Mouse (Mus musculus) ES-Bruce4 (cell line): ENCODE measurements around the gene Dyrk1b.

ENCODE experiments used
- CTCF ChIP-seq: IDR thresholded peaks from one replicate; pipeline ENCODE4 v1.8.1; 2011; ENCODE audit warnings: low read depth, low read length
- POLR2A ChIP-seq: IDR thresholded peaks from one replicate; pipeline ENCODE4 v1.8.1; 2011; ENCODE audit warnings: low read length; ENCODE audit not compliant: insufficient read depth

DNA sequence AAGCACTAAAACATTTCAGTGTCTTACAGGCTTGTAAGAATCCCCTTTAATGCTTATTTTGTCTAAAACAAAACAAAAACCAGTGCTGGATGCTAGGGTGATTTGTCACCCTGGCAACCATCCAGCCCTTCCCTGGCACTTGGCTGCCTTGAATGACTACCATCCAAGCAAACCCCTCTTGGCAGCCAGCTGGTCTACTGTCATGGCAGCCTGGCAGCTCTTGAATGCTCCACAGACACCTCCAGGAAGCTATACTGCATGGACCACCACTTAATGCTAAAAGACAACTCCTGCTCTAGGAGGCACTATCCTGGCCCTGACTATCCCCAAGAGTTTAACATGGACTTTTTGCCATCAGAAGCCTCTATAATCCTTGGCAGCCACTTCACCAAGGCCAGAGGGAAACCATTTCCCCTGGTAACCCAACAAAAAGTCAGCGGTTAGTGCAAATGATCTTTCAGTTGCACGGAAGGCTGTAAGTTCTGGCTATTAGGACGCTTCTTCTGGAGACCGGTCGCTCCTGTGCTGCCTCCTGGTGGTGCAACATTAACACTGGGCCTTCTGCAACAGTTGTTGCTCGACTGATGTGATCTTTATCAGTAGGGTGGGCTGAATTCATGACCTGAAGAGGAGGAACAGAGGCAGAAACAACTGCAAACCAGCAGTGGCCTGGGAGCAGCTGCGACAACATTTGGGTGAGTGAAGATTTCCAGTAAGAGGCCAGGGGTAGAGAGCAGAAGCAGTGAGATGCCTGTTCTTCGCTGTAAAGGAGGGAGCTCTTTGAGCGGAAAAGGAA is 10.8 kb upstream of the Dyrk1b start:
- TF ChIP-seq CTCF (peak; percentile 76), POLR2A (no peak)
